Mouse (Mus musculus) skeletal muscle tissue, adult 2 months (tissue): ENCODE measurements at regions not wholly inside any gene's neighbourhood (a gene's known extent, or its start where the extent isn't known, plus 50 kb on each side); places are given as distances from the start of the nearest gene placed in this dataset.

ENCODE experiments used
- DNase-seq: peaks from one replicate; pipeline ENCODE4 v3.0.0-alpha.2; 2012; ENCODE audit warnings: low read depth, low spot score

DNA sequence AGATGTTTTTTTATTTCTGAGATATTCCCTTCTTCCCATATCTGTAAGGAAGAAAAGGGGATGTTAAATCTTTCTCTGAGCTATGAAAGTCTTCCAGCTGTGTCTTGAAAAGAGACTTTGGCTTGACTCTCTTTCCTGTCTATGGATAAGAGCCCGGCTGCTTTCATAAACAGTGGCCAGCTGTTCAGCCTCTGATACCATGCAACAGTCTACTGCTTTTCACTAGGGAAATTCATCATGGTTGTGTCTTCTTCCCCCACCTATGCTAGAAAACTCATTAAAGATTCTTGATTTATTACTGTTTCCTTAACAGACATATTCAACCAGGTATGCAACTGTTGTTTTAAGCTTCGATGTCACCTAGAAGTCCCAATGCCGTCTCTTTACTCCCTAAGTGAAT is 213.8 kb upstream of the Ferd3l start:
- no peak for DNase-seq

DNA sequence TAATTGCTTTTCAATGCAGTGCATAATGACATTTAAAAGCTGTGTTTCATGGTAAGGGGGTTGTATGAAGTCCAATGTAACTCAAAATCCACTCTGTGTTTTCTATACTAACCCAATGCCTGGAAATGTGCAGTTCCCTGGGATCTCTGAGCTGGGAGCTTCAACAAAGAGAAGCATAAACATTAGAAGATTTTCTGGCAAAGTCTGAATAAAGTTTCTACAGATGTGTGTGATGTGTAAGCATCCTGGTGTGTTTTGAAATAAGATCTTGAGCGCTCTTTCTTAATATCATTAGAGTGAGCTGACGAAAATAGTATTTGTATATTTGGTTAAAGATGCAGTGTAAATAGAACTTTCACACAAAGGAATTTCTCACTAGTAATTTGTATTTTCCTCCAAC is 212.2 kb upstream of the Ferd3l start:
- no peak for DNase-seq

DNA sequence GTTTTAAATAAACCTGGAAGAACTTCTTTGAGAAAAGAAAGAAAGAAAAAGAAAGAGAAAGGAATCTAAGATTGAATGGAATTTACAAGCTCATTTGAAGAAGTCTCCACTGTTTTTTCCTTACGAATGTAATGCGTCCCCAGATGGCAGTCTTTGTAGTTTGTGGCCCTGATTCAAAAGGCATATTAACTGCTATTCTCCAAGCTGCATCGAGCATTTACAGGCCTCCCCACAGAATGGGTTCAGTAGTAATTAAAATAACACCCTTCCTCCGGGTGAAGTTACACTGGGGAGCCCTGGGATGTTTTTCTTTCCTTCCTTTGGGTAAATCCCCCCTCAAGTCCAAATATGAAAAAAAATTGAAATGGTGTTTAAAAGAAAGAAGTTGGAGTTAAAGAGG is 211.2 kb upstream of the Ferd3l start:
- DNase-seq = no peak

DNA sequence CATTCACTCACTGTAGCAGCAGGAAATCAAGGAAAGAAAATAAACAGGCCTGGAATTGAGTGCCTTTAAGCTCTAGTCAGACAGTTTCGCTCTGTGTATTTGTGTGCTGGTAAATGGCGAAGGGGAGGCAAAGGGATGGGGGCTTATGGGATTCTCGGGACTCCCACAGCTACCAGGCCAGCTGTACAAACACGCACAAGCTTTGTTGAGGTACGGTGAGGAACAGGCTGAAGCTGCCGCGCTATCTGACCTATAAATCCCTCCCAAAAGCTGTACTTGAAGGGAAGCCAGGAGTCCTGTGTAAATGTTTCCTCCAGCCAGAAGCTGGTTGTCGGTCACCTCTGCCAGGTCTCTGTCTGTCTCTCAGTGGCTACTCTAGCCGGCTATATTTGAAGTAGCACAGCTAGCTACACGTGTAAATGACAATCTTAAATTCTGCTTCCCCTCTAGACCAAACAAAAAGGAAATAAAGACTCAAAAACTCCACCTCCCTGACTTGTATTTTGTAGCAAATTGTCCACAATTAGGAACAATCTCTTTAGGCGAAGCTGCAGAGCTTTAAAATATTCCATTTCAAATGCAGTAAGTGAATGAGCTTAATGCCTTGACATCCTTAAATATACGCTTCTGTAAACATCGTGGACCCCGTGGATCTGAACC is 210.5 kb upstream of the Ferd3l start:
- no peak for DNase-seq

DNA sequence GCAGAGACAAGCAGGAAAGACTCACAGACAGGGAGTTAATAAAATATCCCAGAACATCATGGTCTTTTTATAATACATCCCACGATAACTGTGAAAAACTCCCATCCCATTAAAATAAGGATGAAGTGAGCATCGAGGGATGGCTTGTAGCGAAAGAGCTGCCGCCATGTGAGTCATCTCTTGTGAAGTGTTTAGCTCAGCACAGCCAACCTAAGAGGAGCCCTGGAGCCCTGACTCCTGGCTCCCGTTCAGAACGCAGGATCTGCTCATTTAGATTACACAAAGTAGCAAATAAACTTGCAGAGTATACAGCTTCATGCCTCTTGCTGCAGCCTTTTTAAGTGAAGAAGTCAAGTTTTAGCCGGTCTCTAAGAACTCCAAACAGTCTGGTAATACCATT is 209.2 kb upstream of the Ferd3l start:
- DNase-seq = peak; percentile 4

DNA sequence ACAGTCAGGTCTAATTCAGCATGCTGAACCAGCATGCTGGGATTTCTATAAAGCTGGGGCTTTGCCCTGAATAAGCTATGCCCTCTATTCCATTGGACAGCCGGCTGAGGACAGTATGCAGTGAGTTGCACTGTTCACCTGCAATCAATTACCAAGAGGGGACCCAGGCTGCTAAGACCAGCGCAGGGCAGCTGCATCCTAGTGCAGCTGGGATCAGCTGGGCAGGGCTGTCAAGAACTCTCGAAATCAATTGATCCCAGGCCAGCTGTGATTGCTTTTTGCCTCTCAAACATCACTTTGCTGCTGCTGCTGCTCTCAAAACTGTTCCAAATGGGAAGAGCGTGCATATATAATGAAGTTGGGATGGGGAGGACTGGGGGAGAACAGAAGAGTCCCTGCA is 196.3 kb upstream of the Ferd3l start:
- no peak for DNase-seq

DNA sequence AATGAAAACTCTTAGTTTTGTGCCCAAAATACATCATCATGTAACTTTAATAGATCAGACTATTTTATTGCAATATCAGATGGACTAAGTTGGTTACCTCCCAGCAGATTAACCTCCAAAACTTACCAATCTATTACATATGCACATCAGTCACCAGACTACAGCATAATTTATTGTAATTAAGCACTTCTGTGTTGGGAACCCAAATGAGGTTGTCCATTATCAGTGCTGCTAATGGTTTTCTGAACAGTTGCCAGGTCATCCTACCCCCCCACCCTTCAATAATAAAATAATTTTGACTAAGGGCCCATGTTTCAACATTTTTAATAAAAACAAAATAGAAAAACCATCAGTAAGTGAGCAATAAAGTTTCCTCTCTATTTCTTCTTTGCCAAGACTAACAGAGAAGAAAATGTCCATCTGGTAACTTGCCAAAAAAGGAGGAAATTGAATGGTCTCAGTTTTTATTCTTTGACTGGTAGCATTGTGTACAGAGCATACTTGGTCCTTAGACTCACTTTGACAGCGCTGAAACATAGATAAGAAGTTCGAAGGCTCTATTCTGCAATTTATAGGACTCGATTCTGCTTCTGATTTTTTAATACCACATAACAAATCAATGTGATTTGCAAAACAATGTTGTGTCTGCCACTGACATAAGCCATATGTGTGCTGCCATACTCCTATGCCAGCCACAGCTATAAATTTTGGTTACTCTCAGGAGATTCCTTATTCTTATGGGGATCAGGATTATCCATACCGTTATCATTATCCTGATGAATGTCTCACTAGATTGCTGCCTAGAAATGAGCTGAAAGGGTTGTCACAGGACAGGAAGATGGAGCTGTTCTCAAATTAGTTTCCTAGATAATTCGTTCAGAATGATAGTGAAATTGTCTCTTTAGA is 152.4 kb upstream of the Ferd3l start:
- DNase-seq = no peak

DNA sequence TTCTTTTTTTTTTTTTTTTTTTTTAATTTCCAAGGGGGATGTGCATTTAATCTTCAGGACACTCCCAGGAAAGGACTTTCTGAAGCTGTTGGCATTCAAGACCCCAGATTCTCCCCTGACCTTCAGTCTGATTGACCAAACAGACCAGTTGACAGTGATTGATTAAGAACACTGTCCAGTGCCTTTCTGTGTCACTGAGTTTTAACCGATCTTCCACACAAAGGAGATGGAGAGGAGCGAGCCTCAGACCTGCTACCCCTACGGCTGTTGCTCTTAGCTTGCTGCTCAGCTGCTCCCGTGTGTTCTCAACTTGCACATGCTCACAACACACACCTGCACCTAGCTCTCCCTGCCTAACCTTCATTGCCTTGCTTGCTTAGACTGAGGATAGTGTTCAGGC is 149.7 kb upstream of the Ferd3l start:
- no peak for DNase-seq

DNA sequence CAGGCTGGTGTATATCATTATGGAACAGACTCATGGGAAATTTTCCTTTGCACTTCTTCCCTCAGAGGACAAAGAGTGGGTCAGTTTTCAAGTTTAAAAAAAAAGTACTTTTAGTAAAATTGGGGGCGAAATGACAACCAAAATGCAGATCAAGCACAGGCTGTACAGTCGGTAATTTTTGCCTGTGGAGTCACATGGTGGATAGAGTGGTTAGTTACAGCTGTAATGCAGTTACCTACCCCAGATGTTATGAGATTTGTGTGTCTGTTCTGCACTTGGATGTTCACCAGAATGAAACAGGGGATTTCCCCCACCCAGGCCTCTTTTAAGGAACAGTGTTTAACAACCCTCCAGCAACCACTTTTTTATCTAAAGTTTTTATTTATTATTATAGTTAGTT is 148.3 kb upstream of the Ferd3l start:
- no peak for DNase-seq

DNA sequence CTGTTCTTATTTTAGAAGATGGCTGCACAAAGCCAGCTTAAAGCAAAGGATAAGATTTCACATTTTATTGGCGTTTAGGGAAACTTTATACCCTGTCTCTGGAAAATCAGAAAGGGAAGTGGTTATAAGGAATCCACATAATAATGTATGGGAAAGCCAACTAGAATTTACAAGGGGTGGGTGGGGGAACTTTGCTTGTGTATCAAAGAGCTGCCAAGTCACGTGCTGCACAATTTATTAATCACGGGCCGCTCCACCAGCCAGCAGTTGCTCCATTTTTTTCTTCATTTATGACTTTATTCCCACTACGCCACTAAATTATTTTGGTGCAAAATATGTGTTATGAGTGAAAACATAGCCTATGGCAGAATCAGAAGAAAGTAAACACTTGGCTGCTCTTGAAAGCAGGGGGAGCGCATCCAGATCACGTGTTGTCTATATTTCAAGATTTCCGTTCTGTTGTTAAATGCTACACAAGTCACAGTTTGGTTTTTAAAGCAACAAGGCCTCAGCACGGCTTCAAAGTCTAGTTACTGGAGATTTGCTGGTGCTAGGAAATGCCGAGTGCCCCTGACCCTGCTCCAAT is 123.9 kb upstream of the Ferd3l start:
- no peak for DNase-seq

DNA sequence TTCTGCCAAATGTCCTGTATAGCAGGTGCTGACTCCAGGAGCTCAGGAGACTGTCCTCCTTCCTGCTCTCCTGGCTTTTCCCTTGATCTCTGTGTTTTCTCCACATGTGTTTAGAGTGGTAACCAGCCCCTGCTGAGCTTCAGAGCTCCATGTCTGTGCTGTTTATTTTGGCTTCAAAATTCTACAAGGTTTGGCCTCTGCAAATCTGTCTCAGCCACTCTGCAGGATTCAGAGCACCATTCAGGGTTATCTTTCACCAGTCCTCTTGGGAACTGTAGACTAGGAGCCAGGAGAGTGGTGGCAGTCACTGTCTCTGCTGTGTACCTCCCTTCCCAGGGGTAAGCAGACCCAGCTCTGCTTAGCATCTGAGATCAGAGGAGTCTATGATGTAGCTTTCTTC is 102.7 kb upstream of the Ferd3l start:
- DNase-seq = no peak

DNA sequence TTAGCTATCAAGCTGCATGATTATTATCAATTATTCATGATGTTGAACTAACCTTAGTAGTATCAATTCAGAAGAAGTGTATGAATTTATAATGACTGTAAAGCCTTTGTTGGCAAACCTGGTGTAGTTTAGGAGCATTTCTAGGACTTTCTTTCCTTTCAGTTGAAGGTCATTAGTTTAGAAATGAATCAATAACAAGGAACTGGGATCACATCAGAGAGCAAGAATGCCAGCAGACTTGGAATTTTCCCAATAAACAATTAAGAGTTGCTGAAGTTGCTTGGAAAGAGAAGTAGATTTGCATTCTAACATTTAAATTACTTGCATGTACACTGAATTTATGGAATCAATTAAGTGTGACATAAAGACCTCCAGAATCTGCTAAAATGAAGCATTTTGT is 79.1 kb upstream of the Ferd3l start:
- DNase-seq = no peak

DNA sequence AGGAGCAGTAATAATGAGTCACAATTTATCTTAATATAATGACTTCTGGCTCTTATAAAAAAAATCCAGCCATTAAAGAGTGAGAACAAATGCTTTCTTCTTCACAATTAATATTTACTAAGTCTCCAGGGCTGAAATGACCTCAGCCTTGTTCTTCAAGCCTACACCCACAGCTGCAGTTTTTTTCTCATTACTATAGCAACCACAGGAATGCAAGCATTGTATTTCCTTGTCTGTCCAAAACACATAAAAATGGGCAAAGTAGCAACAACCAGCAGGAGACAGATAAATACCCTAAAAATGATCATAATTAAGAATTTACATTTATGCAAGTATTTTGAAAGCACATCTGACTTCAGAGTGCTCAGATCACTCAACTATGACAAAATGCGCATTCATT is 76.5 kb upstream of the Ferd3l start:
- DNase-seq = no peak
